Mouse (Mus musculus) limb, embryonic 15.5 days (tissue): ENCODE data around the gene Spink2. TPM values are rescaled to one million over a fixed set of nuclear protein-coding genes. Genes with fewer than 3 reads are reported as not detected.

Source experiments
- ATAC-seq: fragments of 200-750 bp; cut with Nextera tagmentation; 2 replicates; pipeline ENCODE4 v1.8.0; 2017; ENCODE audit warnings: low read depth, moderate TSS enrichment; ENCODE audit not compliant: insufficient number of reproducible peaks, low FRiP score, low TSS enrichment
- H3K27ac ChIP-seq: fragments of 300-500 bp; sonication (generic); 2 replicates; pipeline ENCODE4 v1.5.1; 2015; ENCODE audit warnings: moderate library complexity, mild to moderate bottlenecking, inconsistent platforms
- H3K27me3 ChIP-seq: fragments of 300-500 bp; sonication (generic); 2 replicates; pipeline ENCODE4 v1.6.1; 2015; ENCODE audit warnings: inconsistent platforms
- H3K36me3 ChIP-seq: fragments of 300-500 bp; sonication (generic); 2 replicates; pipeline ENCODE4 v1.6.1; 2015; ENCODE audit warnings: inconsistent platforms
- H3K4me1 ChIP-seq: fragments of 300-500 bp; sonication (generic); 2 replicates; pipeline ENCODE4 v1.6.1; 2015; ENCODE audit warnings: inconsistent platforms
- H3K4me2 ChIP-seq: fragments of 300-500 bp; sonication (generic); 2 replicates; pipeline ENCODE4 v1.6.1; 2015; ENCODE audit warnings: mild to moderate bottlenecking, inconsistent platforms
- H3K4me3 ChIP-seq: fragments of 300-500 bp; sonication (generic); 2 replicates; pipeline ENCODE4 v1.5.1; 2015; ENCODE audit warnings: mild to moderate bottlenecking, inconsistent platforms
- H3K9ac ChIP-seq: fragments of 300-500 bp; sonication (generic); 2 replicates; pipeline ENCODE4 v1.6.1; 2015; ENCODE audit warnings: inconsistent platforms
- H3K9me3 ChIP-seq: fragments of 300-500 bp; sonication (generic); 2 replicates; pipeline ENCODE4 v1.6.1; 2016; ENCODE audit warnings: inconsistent platforms
- WGBS: fragments of 180-500 bp; shearing (Covaris S2); methylation state at CpG from one replicate; pipeline ENCODE4 v1.1.7; 2015; 5-methylcytosine and 5-hydroxymethylcytosine counted together
- polyA plus RNA-seq: library from polyadenylated mRNA; unstranded; fragments of >200 nt; fragmentation: Nextera tagmentation; extraction: Ambion mirVana; gene quantifications from 2 replicates; pipeline ENCODE4 v1.2.1, GENCODE M21; 2015

Gene Spink2
- polyA plus RNA-seq, 1 experiment from 2014 or later, result 6.2 TPM

DNA sequence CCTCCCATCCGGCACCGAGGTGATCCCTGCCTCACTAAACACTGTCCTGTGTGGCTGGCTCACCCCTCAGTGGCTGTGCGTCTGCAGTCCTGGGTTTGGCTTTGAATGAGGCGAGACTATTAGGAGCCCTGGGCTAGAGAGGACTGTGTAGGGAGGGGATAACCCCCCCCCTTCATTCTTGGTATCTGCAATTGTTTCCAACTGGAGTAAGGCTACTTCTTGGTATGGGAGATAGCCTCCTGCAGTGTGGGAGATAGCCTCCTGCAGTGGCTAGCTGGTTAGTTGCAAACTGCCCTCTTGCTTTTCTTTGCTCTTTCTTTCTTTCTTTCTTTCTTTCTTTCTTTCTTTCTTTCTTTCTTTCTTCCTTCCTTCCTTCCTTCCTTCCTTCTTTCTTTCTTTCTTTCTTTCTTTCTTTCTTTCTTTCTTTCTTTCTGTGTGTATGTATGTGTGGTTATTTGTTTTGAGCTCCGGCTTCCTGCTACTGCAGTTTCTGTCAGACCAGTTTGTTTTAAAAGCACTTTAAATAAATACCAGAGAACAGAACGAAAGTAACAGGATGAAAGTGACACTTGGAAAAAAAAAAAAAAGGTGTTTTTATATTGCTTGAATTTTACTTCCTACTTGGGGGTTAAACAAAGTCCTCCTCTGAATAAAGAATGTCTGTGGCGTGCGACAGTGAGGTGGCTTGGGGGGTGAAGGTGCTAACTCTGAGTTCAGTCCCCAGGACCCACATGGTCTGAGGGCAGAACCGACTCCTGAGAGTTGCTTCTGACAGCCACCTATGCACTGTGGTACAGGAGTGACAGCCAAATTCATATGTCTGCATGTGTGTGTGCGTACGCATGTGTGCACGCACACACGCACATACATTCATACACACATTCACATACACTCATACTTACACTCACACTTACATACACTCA is 45.3 kb downstream of the Spink2 start:
- Histone ChIP-seq H3K36me3 (no peaks in the 10 kb centered on the region), H3K4me3 (no peak overlapping the region), H3K27ac (no peak overlapping the region), H3K4me1 (peaks cover 5% of the 10 kb centered on the region; the same call in 1 of the 2 replicates), H3K4me2 (no peak overlapping the region), H3K9ac (no peak overlapping the region), H3K27me3 (no peaks in the 10 kb centered on the region), H3K9me3 (no peaks in the 10 kb centered on the region)
- WGBS, result 61% methylated on average over 13 of the region's 13 CpGs
- ATAC-seq, result no peak

- Histone ChIP-seq H3K9me3 (no peaks in the 10 kb centered on the region), H3K36me3 (no peaks in the 10 kb centered on the region), H3K27me3 (no peaks in the 10 kb centered on the region), H3K27ac (no peak overlapping the region), H3K4me2 (no peak overlapping the region), H3K9ac (no peak overlapping the region), H3K4me3 (no peak overlapping the region), H3K4me1 (peaks cover 5% of the 10 kb centered on the region; the same call in 1 of the 2 replicates)
- ATAC-seq, result no peak
- WGBS, result 59% methylated on average over 7 of the region's 7 CpGs
These were observed 47.7 kb downstream of the Spink2 start for GRCm38 (mm10) chr5:77163597-77163996.

DNA sequence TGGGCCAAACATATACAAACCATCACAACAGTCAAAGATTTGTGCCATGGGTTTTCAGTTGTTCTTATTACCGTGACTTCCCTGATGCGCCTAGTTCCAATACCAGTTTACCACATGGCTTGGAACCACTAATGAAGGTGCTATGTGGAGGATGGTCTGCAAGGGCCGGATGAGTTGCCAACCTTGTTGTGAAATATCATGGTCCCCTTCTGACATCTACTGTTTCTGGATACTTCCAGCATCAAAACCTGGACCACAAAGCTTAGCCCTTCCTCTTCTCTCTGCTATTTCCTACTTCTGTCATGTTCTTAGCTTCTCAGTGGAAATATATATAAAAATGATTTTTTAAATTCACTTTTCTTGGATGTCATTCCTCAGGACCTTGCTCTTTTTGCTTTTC is 48.7 kb downstream of the Spink2 start:
- Histone ChIP-seq H3K4me1 (peaks cover 12% of the 10 kb centered on the region), H3K4me3 (no peak overlapping the region), H3K4me2 (no peak overlapping the region), H3K9ac (no peak overlapping the region), H3K27ac (no peak overlapping the region), H3K27me3 (no peaks in the 10 kb centered on the region), H3K9me3 (no peaks in the 10 kb centered on the region), H3K36me3 (no peaks in the 10 kb centered on the region)
- WGBS, result 91% methylated on average over 3 of the region's 3 CpGs
- ATAC-seq, result no peak

- H3K27ac ChIP-seq, result peak overlapping the region; percentile 72
- H3K4me2 ChIP-seq, result peak overlapping the region; percentile 13; the same call in 1 of the 2 replicates
- H3K9me3 ChIP-seq, result no peaks in the 10 kb centered on the region
- no peaks in the 10 kb centered on the region for H3K36me3 ChIP-seq
- H3K27me3 ChIP-seq, result no peaks in the 10 kb centered on the region
- 26% methylated on average over 14 of the region's 14 CpGs for WGBS
- no peak overlapping the region for H3K9ac ChIP-seq
- peaks cover 17% of the 10 kb centered on the region for H3K4me1 ChIP-seq
- no peak for ATAC-seq
- no peak overlapping the region for H3K4me3 ChIP-seq
These were observed 53.3 kb downstream of the Spink2 start for GRCm38 (mm10) chr5:77157777-77158540.

- Histone ChIP-seq H3K4me3 (no peak overlapping the region), H3K27ac (peak overlapping the region; percentile 72), H3K4me1 (peaks cover 17% of the 10 kb centered on the region), H3K27me3 (no peaks in the 10 kb centered on the region), H3K9ac (no peak overlapping the region), H3K9me3 (no peaks in the 10 kb centered on the region), H3K36me3 (no peaks in the 10 kb centered on the region), H3K4me2 (no peak overlapping the region)
- WGBS, result 28% methylated on average over 5 of the region's 5 CpGs
- no peak for ATAC-seq
These were observed 54.3 kb downstream of the Spink2 start for GRCm38 (mm10) chr5:77156938-77157337.

- H3K4me2 ChIP-seq, result no peak overlapping the region
- H3K36me3 ChIP-seq, result no peaks in the 10 kb centered on the region
- ATAC-seq, result no peak
- no peak overlapping the region for H3K9ac ChIP-seq
- no peaks in the 10 kb centered on the region for H3K27me3 ChIP-seq
- peak overlapping the region; percentile 13; the same call in 1 of the 2 replicates for H3K27ac ChIP-seq
- H3K4me1 ChIP-seq, result peaks cover 17% of the 10 kb centered on the region
- WGBS, result 77% methylated on average over 12 of the region's 12 CpGs
- no peak overlapping the region for H3K4me3 ChIP-seq
- H3K9me3 ChIP-seq, result no peaks in the 10 kb centered on the region
These were observed 55.7 kb downstream of the Spink2 start for GRCm38 (mm10) chr5:77155526-77155925.

Other genes with a start within 250 kb of the Spink2 start
- 103 and 109 TPM in 2 replicates for gene Srp72, start 236.8 kb downstream of the Spink2 start, polyA plus RNA-seq
- gene Arl9, start 207.4 kb downstream of the Spink2 start, polyA plus RNA-seq, result 0.55 TPM in 1 of 2 replicates, not detected in the other
- 0.16 and 0.22 TPM in 2 replicates for gene Thegl, start 195.4 kb downstream of the Spink2 start, polyA plus RNA-seq
- gene Hopx, start 96.3 kb downstream of the Spink2 start, polyA plus RNA-seq, result 5.5 and 6.0 TPM in 2 replicates
- 32.3 and 37.6 TPM in 2 replicates for gene Rest, start 54.0 kb upstream of the Spink2 start, polyA plus RNA-seq
- 29.4 TPM in 2 replicates for gene Noa1, start 98.6 kb upstream of the Spink2 start, polyA plus RNA-seq
- gene Polr2b, start 98.7 kb upstream of the Spink2 start, polyA plus RNA-seq, result 50.8 and 54.8 TPM in 2 replicates
- gene Igfbp7, start 196.6 kb upstream of the Spink2 start, polyA plus RNA-seq, result 138 and 151 TPM in 2 replicates